Mouse (Mus musculus): ENCODE measurements around the gene Sema5a.

- no peak for TF ChIP-seq CTCF (IDR thresholded peaks at IDR 0.05; ENCODE audit: borderline replicate concordance, control insufficient read depth, extremely low read depth, insufficient read depth, low read length, poor library complexity)
- TF ChIP-seq POLR2A (IDR thresholded peaks at IDR 0.05; ENCODE audit: control insufficient read depth, extremely low read depth, insufficient read depth, low read length, poor library complexity), result no peak
These were observed 66.7 kb downstream of the Sema5a start for GRCm38 (mm10) chr15:32311287-32311686.
